Mouse (Mus musculus) liver, adult 2 months (tissue): ENCODE measurements around the gene Bphl.

Experiments
- CTCF ChIP-seq: fragments of 200-500 bp; IDR thresholded peaks from 2 replicates; pipeline ENCODE4 v1.5.1; 2011; ENCODE audit warnings: low read depth, low read length, control low read depth
- POLR2A ChIP-seq: fragments of 200-500 bp; IDR thresholded peaks from 2 replicates; pipeline ENCODE4 v1.6.1; 2011; ENCODE audit warnings: low read length, control low read depth; ENCODE audit not compliant: insufficient read depth; ENCODE audit errors: extremely low read depth

DNA sequence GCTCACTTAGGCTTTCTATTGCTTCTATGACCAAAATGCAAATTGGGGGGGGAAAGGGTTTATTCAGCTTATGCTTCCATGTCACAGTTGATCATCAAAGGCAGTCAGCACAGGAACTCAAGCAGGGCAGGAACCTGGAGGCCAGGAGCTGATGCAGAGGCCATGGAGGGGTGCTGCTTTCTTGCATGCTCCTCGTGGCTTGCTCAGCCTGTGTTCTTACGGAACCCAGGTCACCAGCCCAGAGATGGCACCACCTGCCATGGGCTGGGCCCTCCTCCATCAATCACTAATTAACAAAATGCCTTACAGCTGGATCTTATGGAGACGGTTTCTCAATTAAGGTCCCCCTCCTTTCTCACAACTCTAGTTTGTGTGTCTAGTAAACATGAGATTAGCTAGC, 2.7 kb downstream of the Bphl start:
- TF ChIP-seq CTCF = no peak
- TF ChIP-seq POLR2A = no peak
